Mouse (Mus musculus) intestine, embryonic 14.5 days (tissue): ENCODE data around the gene Srebf2. TPM values are rescaled to one million over a fixed set of nuclear protein-coding genes. Genes with fewer than 3 reads are reported as not detected.

Source experiments
- ATAC-seq: fragments of 200-750 bp; cut with Nextera tagmentation; replicated peaks from 2 replicates; pipeline ENCODE4 v1.8.0; 2017; ENCODE audit warnings: low read depth, moderate number of reproducible peaks, moderate TSS enrichment, moderate library complexity; ENCODE audit not compliant: low FRiP score, low TSS enrichment
- DNase-seq: peaks from one replicate; pipeline ENCODE4 v3.0.0-alpha.2; 2018; ENCODE audit warnings: low spot score
- H3K27ac ChIP-seq: fragments of 300-500 bp; sonication (generic); 2 replicates; pipeline ENCODE4 v1.5.1; 2014; ENCODE audit warnings: low read depth, mild to moderate bottlenecking, control low read depth
- H3K27me3 ChIP-seq: fragments of 300-500 bp; sonication (generic); replicated peaks from 2 replicates; pipeline ENCODE4 v1.6.1; 2014; ENCODE audit warnings: low read length, control low read depth; ENCODE audit not compliant: control insufficient read depth, insufficient read depth
- H3K36me3 ChIP-seq: fragments of 300-500 bp; sonication (generic); 2 replicates; pipeline ENCODE4 v1.6.1; 2014; ENCODE audit warnings: low read length, control low read depth; ENCODE audit not compliant: control insufficient read depth, insufficient read depth
- H3K4me1 ChIP-seq: fragments of 300-500 bp; sonication (generic); replicated peaks from 2 replicates; pipeline ENCODE4 v1.6.1; 2014; ENCODE audit warnings: low read length, control low read depth, mixed read lengths; ENCODE audit not compliant: control insufficient read depth, insufficient read depth
- H3K4me2 ChIP-seq: fragments of 300-500 bp; sonication (generic); 2 replicates; pipeline ENCODE4 v1.6.1; 2014; ENCODE audit warnings: low read length
- H3K4me3 ChIP-seq: fragments of 300-500 bp; sonication (generic); 2 replicates; pipeline ENCODE4 v1.5.1; 2014; ENCODE audit warnings: low read depth, low read length, control low read depth, mixed read lengths
- H3K9ac ChIP-seq: fragments of 300-500 bp; sonication (generic); 2 replicates; pipeline ENCODE4 v1.6.1; 2014; ENCODE audit warnings: mild to moderate bottlenecking, low read length
- H3K9me3 ChIP-seq: fragments of 300-500 bp; sonication (generic); 2 replicates; pipeline ENCODE4 v1.6.1; 2016; ENCODE audit warnings: low read length, control low read depth; ENCODE audit not compliant: control insufficient read depth
- WGBS: fragments of 180-500 bp; shearing (Covaris S2); extraction: QIAGEN DNeasy Blood & Tissue Kit; methylation state at CpG from one replicate; pipeline ENCODE4 v1.1.7; 2014; 5-methylcytosine and 5-hydroxymethylcytosine counted together
- polyA plus RNA-seq: library from polyadenylated mRNA; unstranded; fragments of >200 nt; fragmentation: Nextera tagmentation; extraction: Ambion mirVana; gene quantifications from 2 replicates; pipeline ENCODE4 v1.2.1, GENCODE M21; 2014

The Srebf2 gene
- polyA plus RNA-seq, 1 experiment from 2014 or later: 144 TPM

GRCm38 (mm10) chr15:82203611-82204351 lies 56.8 kb downstream of the Srebf2 start:
- peaks cover 75% of the 10 kb centered on the region for H3K36me3 ChIP-seq

GRCm38 (mm10) chr15:82204680-82205371 lies 57.8 kb downstream of the Srebf2 start:
- Histone ChIP-seq H3K36me3 (peaks cover 65% of the 10 kb centered on the region), H3K9ac (no peak overlapping the region), H3K9me3 (no peaks in the 10 kb centered on the region), H3K4me3 (no peak overlapping the region), H3K4me2 (no peak overlapping the region), H3K27ac (no peak overlapping the region), H3K27me3 (peaks cover 39% of the 10 kb centered on the region), H3K4me1 (0 out of 2 replicates have a peak, but pooled peaks cover 4% of the 10 kb centered on the region)
- ATAC-seq (0 out of 2 replicates have a peak, but pooled peaks have one; percentile 21), DNase-seq (no peak)
- 55% methylated on average over 9 of the region's 10 CpGs for WGBS

More at GRCm38 (mm10) chr15:82203611-82204351, 56.8 kb downstream of the Srebf2 start:
- H3K27me3 ChIP-seq: peaks cover 32% of the 10 kb centered on the region
- no peak overlapping the region for H3K4me3 ChIP-seq
- 86% methylated on average over 20 of the region's 20 CpGs for WGBS
- no peak overlapping the region for H3K4me2 ChIP-seq
- ATAC-seq: no peak
- H3K9me3 ChIP-seq: no peaks in the 10 kb centered on the region
- H3K9ac ChIP-seq: no peak overlapping the region
- H3K27ac ChIP-seq: no peak overlapping the region
- 0 out of 2 replicates have a peak, but pooled peaks cover 4% of the 10 kb centered on the region for H3K4me1 ChIP-seq
- DNase-seq: no peak

- Histone ChIP-seq H3K27me3 (peaks cover 56% of the 10 kb centered on the region), H3K27ac (no peak overlapping the region), H3K4me1 (peaks cover 4% of the 10 kb centered on the region; the same call in 1 of the 2 replicates), H3K36me3 (peaks cover 50% of the 10 kb centered on the region), H3K9ac (no peak overlapping the region), H3K9me3 (no peaks in the 10 kb centered on the region), H3K4me3 (no peak overlapping the region), H3K4me2 (no peak overlapping the region)
- no peak for DNase-seq
- WGBS: 60% methylated on average over 9 of the region's 9 CpGs
- no peak for ATAC-seq
These were observed 59.6 kb downstream of the Srebf2 start for GRCm38 (mm10) chr15:82206365-82207104.

- ATAC-seq: no peak
- peaks cover 44% of the 10 kb centered on the region for H3K36me3 ChIP-seq
- H3K4me1 ChIP-seq: peaks cover 9% of the 10 kb centered on the region
These were observed 60.1 kb downstream of the Srebf2 start for GRCm38 (mm10) chr15:82207105-82207459.

DNA sequence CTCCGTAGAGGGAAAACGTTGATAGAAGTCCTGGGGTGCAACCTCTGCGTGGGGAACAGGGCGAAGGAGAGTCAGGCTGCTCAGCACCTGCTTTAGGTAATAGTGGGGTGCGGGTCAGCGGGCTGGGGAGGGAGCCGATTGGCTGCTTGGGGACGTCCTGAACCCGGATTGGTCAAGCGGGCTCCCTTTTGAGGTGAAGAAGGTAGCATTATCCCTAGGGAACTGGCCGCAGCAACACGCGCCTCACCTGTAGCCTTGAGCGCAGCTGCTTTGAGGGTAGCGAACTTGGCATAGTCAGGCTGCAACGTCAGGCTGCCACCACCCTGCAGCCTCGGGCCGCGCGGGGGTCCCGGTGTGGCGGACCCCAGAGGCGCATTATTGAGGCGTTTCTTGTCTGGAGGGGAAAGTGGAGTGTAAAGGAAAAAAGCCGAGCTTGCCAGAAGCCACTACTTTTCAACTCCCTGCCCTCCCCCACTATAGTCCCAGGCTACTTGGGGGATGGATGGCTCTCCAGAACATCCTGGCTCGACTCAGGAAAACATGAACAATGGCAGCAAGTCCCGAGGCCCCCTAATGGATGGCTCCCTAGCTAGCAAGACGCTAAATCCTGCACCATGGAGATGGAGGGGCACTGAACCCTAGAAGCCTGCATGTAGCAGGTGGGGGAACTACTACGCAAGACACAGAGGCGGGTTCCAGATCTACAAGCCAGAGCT lies 60.7 kb downstream of the Srebf2 start:
- DNase-seq: no peak
- H3K4me2 ChIP-seq: no peak overlapping the region
- ATAC-seq: no peak
- no peak overlapping the region for H3K27ac ChIP-seq
- 24% methylated on average over 30 of the region's 30 CpGs for WGBS
- H3K4me1 ChIP-seq: peaks cover 14% of the 10 kb centered on the region
- H3K27me3 ChIP-seq: peaks cover 67% of the 10 kb centered on the region
- peaks cover 38% of the 10 kb centered on the region for H3K36me3 ChIP-seq
- H3K9me3 ChIP-seq: no peaks in the 10 kb centered on the region
- H3K4me3 ChIP-seq: no peak overlapping the region
- H3K9ac ChIP-seq: no peak overlapping the region

More at GRCm38 (mm10) chr15:82207105-82207459, 60.1 kb downstream of the Srebf2 start:
- H3K9me3 ChIP-seq: no peaks in the 10 kb centered on the region
- no peak overlapping the region for H3K4me3 ChIP-seq
- H3K9ac ChIP-seq: no peak overlapping the region
- H3K4me2 ChIP-seq: no peak overlapping the region
- H3K27me3 ChIP-seq: peaks cover 61% of the 10 kb centered on the region
- H3K27ac ChIP-seq: no peak overlapping the region
- DNase-seq: no peak
- WGBS: 22% methylated on average over 34 of the region's 34 CpGs

DNA sequence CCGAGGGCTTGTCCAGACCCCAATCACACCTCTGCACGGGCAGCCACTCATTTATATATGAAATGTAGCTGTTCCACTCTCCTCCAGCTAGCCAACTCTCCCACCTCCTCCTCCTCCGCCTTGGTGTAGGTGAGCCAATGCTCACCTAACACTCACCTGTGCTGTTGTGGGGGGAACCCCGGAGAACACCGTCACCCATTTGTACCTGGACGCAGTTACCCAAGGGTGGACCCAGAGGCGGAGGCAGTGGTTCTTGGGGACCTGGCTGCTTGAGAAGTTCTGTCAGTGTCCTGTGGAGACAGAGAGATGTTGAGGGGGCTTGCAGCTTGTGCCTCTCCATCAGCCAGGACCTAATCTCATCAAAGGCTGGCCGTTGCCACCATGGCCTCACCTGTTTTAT lies 61.3 kb downstream of the Srebf2 start:
- DNase-seq (no peak), ATAC-seq (no peak)
- no peak overlapping the region for H3K27ac ChIP-seq
- H3K9ac ChIP-seq: no peak overlapping the region
- WGBS: 84% methylated on average over 8 of the region's 8 CpGs
- H3K27me3 ChIP-seq: peaks cover 74% of the 10 kb centered on the region
- no peak overlapping the region for H3K4me2 ChIP-seq
- H3K4me1 ChIP-seq: peaks cover 14% of the 10 kb centered on the region
- H3K9me3 ChIP-seq: no peaks in the 10 kb centered on the region
- H3K36me3 ChIP-seq: peaks cover 32% of the 10 kb centered on the region
- H3K4me3 ChIP-seq: no peak overlapping the region

DNA sequence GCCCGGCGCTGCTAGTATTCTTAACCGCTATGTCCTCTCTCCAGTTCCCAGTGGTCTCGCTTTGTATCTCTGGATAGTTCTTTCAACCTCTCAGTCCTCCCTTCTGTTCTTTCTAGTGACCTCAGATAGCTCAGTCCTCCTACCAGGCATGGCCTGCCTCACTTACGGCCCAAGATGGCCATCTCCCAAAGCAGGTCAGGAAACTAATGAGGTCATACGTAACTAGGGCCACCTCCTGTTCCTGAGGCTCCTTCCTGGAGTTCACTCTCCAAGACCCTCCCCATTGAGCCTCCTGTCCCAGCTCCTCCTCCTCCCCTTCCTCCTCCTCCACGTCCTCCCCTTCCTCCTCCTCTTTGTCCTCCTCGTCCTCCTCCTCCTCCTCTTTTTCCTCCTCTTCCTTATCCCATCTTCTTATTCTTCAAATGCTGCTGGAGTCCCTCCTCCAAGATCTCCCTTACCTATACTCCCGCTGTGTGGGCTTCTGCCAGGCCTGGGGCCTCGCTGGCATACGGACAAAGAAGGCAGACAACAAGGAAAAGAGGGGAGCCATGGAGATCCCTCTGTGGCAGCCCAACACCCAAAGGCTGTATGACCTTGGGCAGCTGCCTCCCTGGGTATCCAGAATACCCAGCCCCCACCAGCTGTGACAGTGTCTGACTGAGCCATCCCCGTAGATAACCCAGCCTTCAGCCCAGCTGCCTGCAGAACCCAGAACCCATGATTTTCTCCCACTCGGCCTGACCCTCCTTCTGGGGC lies 62.5 kb downstream of the Srebf2 start:
- Histone ChIP-seq H3K27ac (no peak overlapping the region), H3K27me3 (peaks cover 84% of the 10 kb centered on the region), H3K4me3 (no peak overlapping the region), H3K36me3 (peaks cover 20% of the 10 kb centered on the region), H3K4me2 (no peak overlapping the region), H3K9ac (no peak overlapping the region), H3K4me1 (peaks cover 14% of the 10 kb centered on the region), H3K9me3 (no peaks in the 10 kb centered on the region)
- WGBS: 80% methylated on average over 13 of the region's 13 CpGs
- DNase-seq (no peak), ATAC-seq (no peak)
